Mouse (Mus musculus) midbrain, embryonic 16.5 days (tissue): ENCODE data around the gene Spcs3. TPM values are rescaled to one million over a fixed set of nuclear protein-coding genes. Genes with fewer than 3 reads are reported as not detected.

ENCODE experiments used
- ATAC-seq: fragments of 200-750 bp; cut with Nextera tagmentation; 2 replicates; pipeline ENCODE4 v1.8.0; 2017; ENCODE audit warnings: moderate TSS enrichment
- H3K27ac ChIP-seq: fragments of 300-500 bp; sonication (generic); 2 replicates; pipeline ENCODE4 v1.5.1; 2014; ENCODE audit warnings: mild to moderate bottlenecking, low read length, mixed read lengths
- H3K27me3 ChIP-seq: fragments of 300-500 bp; sonication (generic); 2 replicates; pipeline ENCODE4 v1.6.1; 2014; ENCODE audit warnings: low read depth, low read length, mixed read lengths; ENCODE audit not compliant: control insufficient read depth, insufficient read depth
- H3K36me3 ChIP-seq: fragments of 300-500 bp; sonication (generic); 2 replicates; pipeline ENCODE4 v1.6.1; 2014; ENCODE audit warnings: mild to moderate bottlenecking, low read length, moderate library complexity, mixed read lengths; ENCODE audit not compliant: control insufficient read depth, insufficient read depth
- H3K4me1 ChIP-seq: fragments of 300-500 bp; sonication (generic); 2 replicates; pipeline ENCODE4 v1.6.1; 2014; ENCODE audit warnings: mild to moderate bottlenecking, low read length, mixed read lengths; ENCODE audit not compliant: control insufficient read depth, insufficient read depth
- H3K4me2 ChIP-seq: fragments of 300-500 bp; sonication (generic); 2 replicates; pipeline ENCODE4 v1.6.1; 2014; ENCODE audit warnings: mild to moderate bottlenecking, low read length, mixed read lengths
- H3K4me3 ChIP-seq: fragments of 300-500 bp; sonication (generic); 2 replicates; pipeline ENCODE4 v1.5.1; 2014; ENCODE audit warnings: low read depth, mild to moderate bottlenecking, low read length, moderate library complexity, mixed read lengths
- H3K9ac ChIP-seq: fragments of 300-500 bp; sonication (generic); 2 replicates; pipeline ENCODE4 v1.6.1; 2014; ENCODE audit warnings: low read depth, low read length, mixed read lengths
- H3K9me3 ChIP-seq: fragments of 300-500 bp; sonication (generic); replicated peaks from 2 replicates; pipeline ENCODE4 v1.6.1; 2014; ENCODE audit warnings: mild to moderate bottlenecking, low read length, mixed read lengths; ENCODE audit not compliant: control insufficient read depth, poor library complexity, severe bottlenecking
- WGBS: fragments of 180-500 bp; shearing (Covaris S2); extraction: QIAGEN DNeasy Blood & Tissue Kit; methylation state at CpG from one replicate; pipeline ENCODE4 v1.1.7; 2014; 5-methylcytosine and 5-hydroxymethylcytosine counted together
- polyA plus RNA-seq: library from polyadenylated mRNA; unstranded; fragments of >200 nt; fragmentation: Nextera tagmentation; extraction: Ambion mirVana; gene quantifications from 2 replicates; pipeline ENCODE4 v1.2.1, GENCODE M21; 2015

Gene Spcs3
- polyA plus RNA-seq = 50.4 and 52.7 TPM in 2 replicates

DNA sequence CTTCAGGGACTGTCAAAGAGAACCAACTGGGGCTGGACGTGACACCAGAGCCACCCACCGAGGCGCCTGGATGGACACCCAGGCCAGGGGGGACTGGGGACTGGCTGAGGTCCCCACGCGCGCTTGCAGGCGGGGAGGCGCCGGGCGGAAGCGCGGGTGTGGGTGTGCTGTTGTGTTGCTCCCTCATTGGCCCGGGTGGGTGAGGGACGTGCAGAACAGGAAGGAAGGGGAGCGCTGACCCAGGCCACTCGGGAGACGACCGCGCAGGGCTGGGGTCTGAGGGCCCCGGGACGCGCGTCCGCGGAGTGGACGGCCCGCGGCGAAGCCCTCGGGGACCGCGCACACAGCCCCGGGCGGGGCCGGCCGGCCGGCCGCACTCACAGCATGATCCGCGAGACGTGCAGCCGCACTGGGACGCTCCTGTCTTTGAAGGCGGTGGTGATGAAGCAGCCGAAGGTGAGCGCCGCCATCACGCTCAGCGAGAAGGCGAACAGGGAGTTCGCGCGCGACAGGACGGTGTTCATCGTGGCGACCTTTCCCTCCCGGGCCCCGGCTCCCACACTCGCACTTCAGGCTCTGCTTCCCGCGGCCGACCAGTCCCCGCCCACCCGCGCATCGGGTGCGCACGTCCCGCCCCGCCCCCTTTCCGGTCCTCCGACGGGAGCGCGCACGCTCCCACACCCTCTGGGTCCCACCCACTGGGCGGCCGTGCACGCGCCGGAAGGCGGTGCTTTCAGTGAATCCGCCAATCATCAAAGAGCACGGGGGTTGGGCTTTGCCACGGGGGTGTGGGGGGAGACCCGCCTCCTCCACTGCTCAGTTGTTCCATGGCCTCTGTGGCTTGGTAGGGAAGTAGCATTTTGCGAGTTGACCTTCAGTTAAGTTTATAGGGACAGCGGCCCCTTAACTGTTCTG lies at the start of gene Spcs3, which contains the start of gene Asb5:
Gene Spcs3, minus strand, starts transcription at position 617 of the 915 bp plus-strand sequence.
Gene Asb5, plus strand, starts transcription at position 199 of the 915 bp plus-strand sequence.
- ATAC-seq = peak; percentile 96
- peak within 1 kb of the TSS; percentile 72 for H3K4me2 ChIP-seq
- WGBS = under 1% methylated on average over 89 of the region's 89 CpGs

DNA sequence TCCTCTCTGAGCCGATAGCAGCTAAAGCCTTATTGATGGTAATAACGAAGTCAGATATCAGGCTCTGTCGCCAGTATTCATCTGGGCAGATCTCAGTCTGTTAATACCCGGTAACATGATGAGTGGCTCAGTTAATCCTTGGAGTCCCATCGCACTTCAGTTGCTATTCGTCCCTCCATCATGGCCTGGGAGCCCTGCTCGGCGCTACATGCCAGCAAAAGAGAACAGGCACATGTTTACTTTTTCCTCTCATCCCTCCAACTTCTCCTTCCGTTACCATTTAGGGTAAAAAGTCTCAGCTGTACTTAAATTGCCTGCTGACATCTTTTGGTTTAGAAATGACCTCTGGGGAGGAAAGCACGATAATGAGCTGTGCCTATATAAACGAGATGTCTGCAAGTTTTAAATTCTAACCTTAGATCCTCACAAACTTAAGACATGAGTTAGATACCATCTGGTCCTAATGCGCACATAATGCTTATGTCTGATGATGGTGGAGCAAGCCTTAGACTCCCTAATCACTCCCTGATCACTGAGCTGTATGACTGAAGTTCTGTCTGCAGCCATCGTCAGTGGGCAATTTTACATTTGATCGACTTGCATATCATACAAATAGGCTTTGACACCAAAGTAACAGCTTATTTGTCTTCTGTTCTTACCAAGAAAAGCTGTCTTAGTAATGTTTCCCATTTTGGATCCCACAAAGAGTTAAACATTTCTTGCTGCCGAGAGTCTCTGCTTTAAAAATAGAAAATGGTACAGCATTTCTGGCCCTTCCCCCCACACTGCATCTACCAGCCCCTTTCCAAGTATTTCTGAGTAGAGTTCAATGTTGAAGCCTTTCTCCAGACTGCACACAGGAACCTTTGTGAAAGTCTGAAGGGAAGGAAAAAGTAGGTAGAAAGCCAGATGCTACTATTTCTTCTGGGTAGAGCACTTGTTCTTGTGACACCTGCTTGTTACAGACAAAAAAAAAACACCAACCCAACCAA lies 41.1 kb upstream of the Spcs3 start:
- Histone ChIP-seq H3K9ac (no peak overlapping the region), H3K4me3 (no peak overlapping the region), H3K27me3 (no peaks in the 10 kb centered on the region), H3K9me3 (no peaks in the 10 kb centered on the region), H3K4me2 (no peak overlapping the region), H3K27ac (no peak overlapping the region), H3K36me3 (no peaks in the 10 kb centered on the region), H3K4me1 (no peaks in the 10 kb centered on the region)
- no peak for ATAC-seq
- WGBS = 70% methylated on average over 15 of the region's 15 CpGs

More for the DNA sequence above, at the start of gene Spcs3, which contains the start of gene Asb5:
- no peaks in the 10 kb centered on the region for H3K36me3 ChIP-seq
- no peaks in the 10 kb centered on the region for H3K9me3 ChIP-seq
- peak within 1 kb of the TSS; percentile 97 for H3K4me3 ChIP-seq
- no peaks in the 10 kb centered on the region for H3K27me3 ChIP-seq
- peak within 1 kb of the TSS; percentile 93 for H3K27ac ChIP-seq
- H3K9ac ChIP-seq = peak within 1 kb of the TSS; percentile 93
- H3K4me1 ChIP-seq = peaks cover 21% of the 10 kb centered on the region

DNA sequence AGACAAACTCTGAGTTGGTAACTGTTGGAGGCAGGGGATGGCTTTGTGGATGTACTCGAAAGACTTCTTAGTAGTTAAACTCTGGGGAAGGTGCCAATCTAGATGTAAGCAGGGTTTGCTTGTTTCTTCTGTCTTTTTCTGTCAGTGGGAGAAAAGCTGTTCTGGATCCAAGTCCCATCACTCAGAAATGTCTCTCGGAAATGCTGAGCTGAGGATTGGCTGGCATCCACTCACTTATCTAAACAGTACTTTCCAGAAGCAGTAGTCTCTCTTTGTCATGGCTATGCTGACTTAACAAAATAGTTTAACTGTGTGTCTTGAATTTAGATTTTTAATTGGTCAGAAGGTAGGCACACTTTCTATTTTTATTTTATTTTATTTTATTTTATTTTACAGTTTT lies 37.4 kb upstream of the Spcs3 start:
- Histone ChIP-seq H3K36me3 (no peaks in the 10 kb centered on the region), H3K27me3 (no peaks in the 10 kb centered on the region), H3K27ac (no peak overlapping the region), H3K9me3 (no peaks in the 10 kb centered on the region), H3K9ac (no peak overlapping the region), H3K4me3 (no peak overlapping the region), H3K4me1 (no peaks in the 10 kb centered on the region), H3K4me2 (no peak overlapping the region)
- ATAC-seq = no peak
- 65% methylated on average over 2 of the region's 2 CpGs for WGBS

DNA sequence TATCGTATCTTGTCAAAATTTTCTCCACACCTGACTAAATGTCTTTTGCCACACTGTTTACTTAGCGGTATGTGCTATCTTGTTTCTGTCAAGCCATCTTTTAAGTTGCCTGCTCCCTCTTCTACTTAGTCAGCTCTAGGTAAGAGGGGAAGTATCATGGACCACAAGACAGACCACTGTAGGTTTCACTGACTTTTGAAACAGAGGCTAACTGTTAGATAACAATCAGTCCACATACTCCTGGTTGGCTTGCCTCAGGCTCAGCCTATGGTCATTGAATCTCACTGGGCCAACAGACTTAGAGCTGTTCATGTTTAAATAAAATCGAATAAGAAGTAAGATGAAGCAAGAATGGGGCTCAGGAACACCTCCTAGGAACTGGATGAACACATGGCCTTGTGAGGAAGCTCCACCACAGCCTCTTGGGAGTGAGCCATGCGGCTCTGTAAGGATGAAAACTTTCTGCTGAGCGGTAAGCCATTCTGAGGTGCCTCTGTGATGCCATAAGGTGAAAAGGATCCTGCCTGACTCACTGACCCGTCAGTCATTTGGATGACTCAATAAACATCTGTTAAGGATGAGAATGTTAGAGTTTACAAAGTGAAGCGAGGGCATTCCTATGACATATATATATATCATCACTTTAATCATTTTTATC lies 35.9 kb upstream of the Spcs3 start:
- H3K27ac ChIP-seq = no peak overlapping the region
- H3K36me3 ChIP-seq = no peaks in the 10 kb centered on the region
- H3K4me3 ChIP-seq = no peak overlapping the region
- H3K27me3 ChIP-seq = no peaks in the 10 kb centered on the region
- H3K4me1 ChIP-seq = no peaks in the 10 kb centered on the region
- H3K9ac ChIP-seq = no peak overlapping the region
- H3K9me3 ChIP-seq = no peaks in the 10 kb centered on the region
- no peak overlapping the region for H3K4me2 ChIP-seq
- WGBS = 90% methylated on average over 7 of the region's 7 CpGs
- ATAC-seq = no peak

DNA sequence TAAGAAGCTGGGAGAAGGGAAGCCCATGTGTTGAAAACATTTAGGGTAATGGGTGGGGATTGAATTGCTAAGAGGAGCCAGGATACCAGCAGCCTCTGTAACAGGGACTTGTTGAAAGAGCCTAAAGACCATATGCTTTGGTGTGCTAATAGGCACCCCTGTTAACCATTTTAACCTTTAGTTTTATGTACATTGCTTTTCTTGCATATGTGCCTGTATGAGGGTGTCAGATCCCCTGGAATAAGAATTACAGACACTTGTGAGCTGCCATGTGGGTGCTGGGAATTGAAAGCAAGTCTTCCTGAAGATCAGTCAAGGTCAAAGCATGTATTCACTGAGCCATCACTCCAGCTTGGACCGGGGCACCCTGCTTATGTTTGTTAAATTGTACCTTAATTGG lies 35.4 kb upstream of the Spcs3 start:
- Histone ChIP-seq H3K27ac (no peak overlapping the region), H3K4me3 (no peak overlapping the region), H3K27me3 (no peaks in the 10 kb centered on the region), H3K4me1 (no peaks in the 10 kb centered on the region), H3K4me2 (no peak overlapping the region), H3K9me3 (no peaks in the 10 kb centered on the region), H3K9ac (no peak overlapping the region), H3K36me3 (no peaks in the 10 kb centered on the region)
- ATAC-seq = no peak
- 89% methylated on average over 1 of the region's 1 CpGs for WGBS

DNA sequence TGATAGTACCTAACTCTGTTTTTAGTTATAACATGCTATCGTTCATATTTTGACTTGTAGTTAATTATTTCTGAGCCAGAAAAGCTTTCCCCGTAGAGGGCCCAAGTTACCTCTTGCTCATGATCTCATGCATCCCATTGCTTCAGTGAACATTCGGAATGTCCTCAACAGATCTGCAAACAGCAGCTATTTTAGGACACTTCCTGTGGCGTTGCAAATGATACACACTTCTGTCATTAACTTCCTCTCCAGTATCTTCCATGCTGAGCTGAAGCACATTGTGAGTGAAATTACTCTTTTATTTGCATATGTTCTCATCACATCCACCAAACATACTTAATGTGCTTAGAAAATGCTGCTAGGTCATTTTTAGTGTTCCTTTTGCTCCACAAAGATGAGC lies 32.3 kb upstream of the Spcs3 start:
- Histone ChIP-seq H3K4me2 (no peak overlapping the region), H3K4me3 (no peak overlapping the region), H3K9ac (no peak overlapping the region), H3K9me3 (no peaks in the 10 kb centered on the region), H3K27me3 (no peaks in the 10 kb centered on the region), H3K27ac (no peak overlapping the region), H3K36me3 (no peaks in the 10 kb centered on the region), H3K4me1 (no peaks in the 10 kb centered on the region)
- ATAC-seq = no peak
- WGBS = 87% methylated on average over 4 of the region's 4 CpGs

DNA sequence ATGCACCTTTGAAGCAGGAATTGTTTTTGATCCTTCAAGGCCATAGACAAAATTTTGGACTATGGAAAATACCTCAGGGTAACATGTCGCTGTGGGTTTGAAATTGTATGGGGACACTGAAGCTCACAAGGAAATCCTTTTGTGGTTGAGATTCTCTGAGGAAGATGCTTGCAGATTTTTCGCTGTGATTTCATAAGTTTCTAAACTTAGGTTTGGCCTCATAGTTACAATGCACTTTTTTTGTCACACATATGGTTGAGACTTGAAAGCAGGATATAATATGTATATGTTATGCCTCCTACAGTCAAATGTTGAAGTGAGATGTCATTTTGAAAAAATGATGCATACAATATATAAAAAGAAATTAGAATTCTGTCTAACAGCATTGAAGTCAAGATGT lies 25.1 kb upstream of the Spcs3 start:
- no peak overlapping the region for H3K9ac ChIP-seq
- no peaks in the 10 kb centered on the region for H3K9me3 ChIP-seq
- H3K4me3 ChIP-seq = no peak overlapping the region
- no peak for ATAC-seq
- H3K27ac ChIP-seq = no peak overlapping the region
- H3K36me3 ChIP-seq = no peaks in the 10 kb centered on the region
- 90% methylated on average over 2 of the region's 2 CpGs for WGBS
- H3K4me1 ChIP-seq = no peaks in the 10 kb centered on the region
- no peaks in the 10 kb centered on the region for H3K27me3 ChIP-seq
- no peak overlapping the region for H3K4me2 ChIP-seq

DNA sequence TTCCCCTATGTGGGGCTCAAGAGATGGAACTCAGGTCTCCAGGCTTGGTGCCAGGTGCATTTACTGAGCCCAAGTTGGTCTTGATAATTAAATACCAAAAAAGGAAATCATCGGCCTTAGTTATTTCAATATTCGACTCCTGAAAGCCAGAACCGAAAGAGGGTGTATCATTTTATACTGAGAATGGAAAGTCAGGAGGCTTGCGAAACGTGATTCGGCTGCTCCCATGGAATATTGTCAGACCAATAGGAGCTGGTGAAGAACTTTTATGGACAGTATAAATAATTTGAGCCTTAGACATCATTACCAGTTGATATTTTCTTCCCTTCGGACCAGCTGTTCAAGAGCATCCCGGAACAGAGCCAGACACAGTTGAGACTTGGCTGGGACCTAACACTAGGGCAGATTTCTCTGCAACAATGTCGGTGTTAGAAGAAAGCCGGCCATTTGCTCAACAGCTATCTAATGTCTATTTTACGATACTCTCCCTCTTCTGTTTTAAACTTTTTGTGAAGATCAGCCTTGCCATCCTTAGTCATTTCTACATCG lies 20.3 kb upstream of the Spcs3 start:
- H3K9me3 ChIP-seq = no peaks in the 10 kb centered on the region
- no peaks in the 10 kb centered on the region for H3K36me3 ChIP-seq
- no peaks in the 10 kb centered on the region for H3K27me3 ChIP-seq
- no peak overlapping the region for H3K9ac ChIP-seq
- 95% methylated on average over 12 of the region's 12 CpGs for WGBS
- no peak overlapping the region for H3K4me3 ChIP-seq
- no peak overlapping the region for H3K27ac ChIP-seq
- H3K4me1 ChIP-seq = no peaks in the 10 kb centered on the region
- H3K4me2 ChIP-seq = no peak overlapping the region
- no peak for ATAC-seq
